Mouse (Mus musculus): ENCODE results near the gene Tada3. TPM values are rescaled to one million over a fixed set of nuclear protein-coding genes. Genes with fewer than 3 reads are reported as not detected.

The Tada3 gene
- polyA plus RNA-seq, 1 experiment from 2014 or later, result 22.6 TPM

GRCm38 (mm10) chr6:113364518-113365135 lies 13.1 kb downstream of the Tada3 start:
- WGBS (ENCODE audit: insufficient replicate concordance), result 62% methylated on average over 8 of the region's 8 CpGs
- no peaks in the 10 kb centered on the region for H3K4me1 ChIP-seq (replicated peaks)
- DNase-seq, result no peak

GRCm38 (mm10) chr6:113362241-113362640 lies 15.4 kb downstream of the Tada3 start:
- ATAC-seq (ENCODE audit: low read depth), result no peak
- WGBS (ENCODE audit: insufficient replicate concordance), result 91% methylated on average over 1 of the region's 1 CpGs

More at GRCm38 (mm10) chr6:113364518-113365135, 13.1 kb downstream of the Tada3 start:
- Histone ChIP-seq H3K27me3 (no peaks in the 10 kb centered on the region), H3K9me3 (replicated peaks) (no peaks in the 10 kb centered on the region), H3K27ac (no peak overlapping the region), H3K4me3 (replicated peaks) (no peak overlapping the region), H3K4me2 (no peak overlapping the region), H3K9ac (no peak overlapping the region), H3K36me3 (peaks cover 23% of the 10 kb centered on the region)
- no peak for ATAC-seq (ENCODE audit: low read depth)

GRCm38 (mm10) chr6:113361476-113361875 lies 16.2 kb downstream of the Tada3 start:
- Histone ChIP-seq H3K4me1 (replicated peaks) (no peaks in the 10 kb centered on the region), H3K36me3 (no peaks in the 10 kb centered on the region), H3K9me3 (replicated peaks) (no peaks in the 10 kb centered on the region), H3K4me3 (replicated peaks) (no peak overlapping the region), H3K27ac (no peak overlapping the region), H3K27me3 (no peaks in the 10 kb centered on the region), H3K9ac (no peak overlapping the region), H3K4me2 (no peak overlapping the region)
- no peak for DNase-seq
- 62% methylated on average over 4 of the region's 4 CpGs for WGBS (ENCODE audit: insufficient replicate concordance)
- no peak for ATAC-seq (ENCODE audit: low read depth)

More at GRCm38 (mm10) chr6:113362241-113362640, 15.4 kb downstream of the Tada3 start:
- no peaks in the 10 kb centered on the region for H3K4me1 ChIP-seq (replicated peaks)
- H3K9me3 ChIP-seq (replicated peaks), result no peaks in the 10 kb centered on the region
- H3K9ac ChIP-seq, result no peak overlapping the region
- H3K4me3 ChIP-seq (replicated peaks), result no peak overlapping the region
- H3K4me2 ChIP-seq, result no peak overlapping the region
- H3K27ac ChIP-seq, result no peak overlapping the region
- DNase-seq, result no peak
- H3K27me3 ChIP-seq, result no peaks in the 10 kb centered on the region
- H3K36me3 ChIP-seq, result peaks cover 7% of the 10 kb centered on the region

GRCm38 (mm10) chr6:113353696-113354095 lies 24.0 kb downstream of the Tada3 start:
- no peaks in the 10 kb centered on the region for H3K36me3 ChIP-seq
- ATAC-seq (ENCODE audit: low read depth) (no peak), DNase-seq (no peak)
- WGBS (ENCODE audit: insufficient replicate concordance), result 32% methylated on average over 3 of the region's 3 CpGs
- no peak overlapping the region for H3K4me3 ChIP-seq (replicated peaks)
- no peak overlapping the region for H3K27ac ChIP-seq
- H3K4me2 ChIP-seq, result no peak overlapping the region
- no peaks in the 10 kb centered on the region for H3K4me1 ChIP-seq (replicated peaks)
- no peaks in the 10 kb centered on the region for H3K9me3 ChIP-seq (replicated peaks)
- H3K27me3 ChIP-seq, result no peaks in the 10 kb centered on the region
- no peak overlapping the region for H3K9ac ChIP-seq

GRCm38 (mm10) chr6:113352820-113353219 lies 24.9 kb downstream of the Tada3 start:
- Histone ChIP-seq H3K4me3 (replicated peaks) (no peak overlapping the region), H3K9me3 (replicated peaks) (no peaks in the 10 kb centered on the region), H3K4me2 (no peak overlapping the region), H3K27ac (no peak overlapping the region), H3K36me3 (no peaks in the 10 kb centered on the region), H3K9ac (no peak overlapping the region), H3K27me3 (no peaks in the 10 kb centered on the region), H3K4me1 (replicated peaks) (no peaks in the 10 kb centered on the region)
- 53% methylated on average over 3 of the region's 3 CpGs for WGBS (ENCODE audit: insufficient replicate concordance)
- DNase-seq (no peak), ATAC-seq (ENCODE audit: low read depth) (no peak)

GRCm38 (mm10) chr6:113351653-113352052 lies 26.0 kb downstream of the Tada3 start:
- Histone ChIP-seq H3K9me3 (replicated peaks) (no peaks in the 10 kb centered on the region), H3K27me3 (no peaks in the 10 kb centered on the region), H3K4me1 (replicated peaks) (no peaks in the 10 kb centered on the region), H3K9ac (no peak overlapping the region), H3K4me3 (replicated peaks) (no peak overlapping the region), H3K36me3 (no peaks in the 10 kb centered on the region), H3K4me2 (no peak overlapping the region), H3K27ac (no peak overlapping the region)
- no peak for ATAC-seq (ENCODE audit: low read depth)
- 23% methylated on average over 10 of the region's 10 CpGs for WGBS (ENCODE audit: insufficient replicate concordance)
- no peak for DNase-seq

GRCm38 (mm10) chr6:113351161-113351560 lies 26.5 kb downstream of the Tada3 start:
- no peak overlapping the region for H3K4me3 ChIP-seq (replicated peaks)

GRCm38 (mm10) chr6:113350538-113350937 lies 27.1 kb downstream of the Tada3 start:
- no peak for ATAC-seq (ENCODE audit: low read depth)
- DNase-seq, result no peak
- Histone ChIP-seq H3K4me2 (no peak overlapping the region), H3K36me3 (no peaks in the 10 kb centered on the region), H3K9ac (no peak overlapping the region), H3K4me3 (replicated peaks) (no peak overlapping the region), H3K27ac (no peak overlapping the region), H3K9me3 (replicated peaks) (no peaks in the 10 kb centered on the region), H3K4me1 (replicated peaks) (no peaks in the 10 kb centered on the region), H3K27me3 (no peaks in the 10 kb centered on the region)

More at GRCm38 (mm10) chr6:113351161-113351560, 26.5 kb downstream of the Tada3 start:
- H3K4me2 ChIP-seq, result no peak overlapping the region
- no peaks in the 10 kb centered on the region for H3K27me3 ChIP-seq
- DNase-seq, result no peak
- no peaks in the 10 kb centered on the region for H3K4me1 ChIP-seq (replicated peaks)
- no peaks in the 10 kb centered on the region for H3K36me3 ChIP-seq
- no peak overlapping the region for H3K9ac ChIP-seq
- 88% methylated on average over 1 of the region's 1 CpGs for WGBS (ENCODE audit: insufficient replicate concordance)
- no peak for ATAC-seq (ENCODE audit: low read depth)
- H3K9me3 ChIP-seq (replicated peaks), result no peaks in the 10 kb centered on the region
- H3K27ac ChIP-seq, result no peak overlapping the region

- Histone ChIP-seq H3K9me3 (replicated peaks) (no peaks in the 10 kb centered on the region), H3K27me3 (no peaks in the 10 kb centered on the region), H3K27ac (no peak overlapping the region), H3K36me3 (no peaks in the 10 kb centered on the region), H3K4me3 (replicated peaks) (no peak overlapping the region), H3K4me2 (no peak overlapping the region), H3K9ac (no peak overlapping the region), H3K4me1 (replicated peaks) (peaks cover 15% of the 10 kb centered on the region)
- 57% methylated on average over 4 of the region's 4 CpGs for WGBS (ENCODE audit: insufficient replicate concordance)
- DNase-seq (no peak), ATAC-seq (ENCODE audit: low read depth) (no peak)
Measured at GRCm38 (mm10) chr6:113346897-113347296, 30.8 kb downstream of the Tada3 start.

GRCm38 (mm10) chr6:113344321-113344720 lies 33.4 kb downstream of the Tada3 start:
- Histone ChIP-seq H3K4me1 (replicated peaks) (peaks cover 19% of the 10 kb centered on the region), H3K4me2 (peak overlapping the region; percentile 71), H3K27me3 (no peaks in the 10 kb centered on the region), H3K9me3 (replicated peaks) (no peaks in the 10 kb centered on the region), H3K4me3 (replicated peaks) (peak overlapping the region; percentile 60; the same call in 1 of the 2 replicates), H3K9ac (peak overlapping the region; percentile 79; the same call in 1 of the 2 replicates), H3K36me3 (0 out of 2 replicates have a peak, but pooled peaks cover 2% of the 10 kb centered on the region), H3K27ac (no peak overlapping the region)
- WGBS (ENCODE audit: insufficient replicate concordance), result 43% methylated on average over 2 of the region's 2 CpGs
- ATAC-seq (ENCODE audit: low read depth), result no peak
- DNase-seq, result no peak

- H3K27ac ChIP-seq, result 0 out of 2 replicates have a peak within 1 kb of the TSS, but pooled peaks have one; percentile 15
- 16% methylated on average over 32 of the region's 32 CpGs for WGBS (ENCODE audit: insufficient replicate concordance)
- peaks cover 19% of the 10 kb centered on the region for H3K4me1 ChIP-seq (replicated peaks)
- peak within 1 kb of the TSS; percentile 71 for H3K4me2 ChIP-seq
- peak within 1 kb of the TSS; percentile 79 for H3K9ac ChIP-seq
- H3K4me3 ChIP-seq (replicated peaks), result peak within 1 kb of the TSS; percentile 60
- H3K36me3 ChIP-seq, result 0 out of 2 replicates have a peak, but pooled peaks cover 3% of the 10 kb centered on the region
- H3K27me3 ChIP-seq, result no peaks in the 10 kb centered on the region
- ATAC-seq (ENCODE audit: low read depth) (peak; percentile 76), DNase-seq (peak; percentile 53)
- no peaks in the 10 kb centered on the region for H3K9me3 ChIP-seq (replicated peaks)
Measured at GRCm38 (mm10) chr6:113343177-113344092, 34.2 kb downstream of the Tada3 start, which contains the start of gene Camk1. Gene Camk1 (minus strand): TSS chr6:113343984.

Data from liver, embryonic 13.5 days (tissue).